Mouse (Mus musculus): ENCODE measurements around the gene Eif4g1. TPM values are rescaled to one million over a fixed set of nuclear protein-coding genes. Genes with fewer than 3 reads are reported as not detected.

The Eif4g1 gene
- total and polyA plus RNA-seq, 3 experiments = 403 to 519 (median 473) TPM

DNA sequence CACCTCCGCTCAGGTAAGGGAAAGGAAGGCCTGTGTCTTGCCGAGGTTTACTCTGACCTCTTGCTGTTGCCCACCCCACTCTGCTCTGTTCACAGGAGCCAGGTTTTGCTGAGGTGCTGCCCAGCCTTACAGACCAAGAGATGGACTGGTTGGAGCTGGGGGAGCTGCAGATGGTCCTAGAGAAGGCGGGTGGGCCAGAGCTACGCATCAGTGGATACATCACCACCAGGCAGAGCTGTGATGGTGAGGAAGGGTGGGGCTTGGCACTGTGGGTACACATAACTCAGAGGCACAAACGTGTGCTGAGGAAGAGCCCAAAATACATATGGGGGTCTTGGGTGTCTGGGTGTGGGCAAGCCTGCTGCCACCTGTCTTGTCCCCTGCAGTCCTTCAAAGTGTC lies 67.5 kb downstream of the Eif4g1 start:
- dilution Hi-C loops (cut with MboI; ENCODE audit: extremely low pct_ligation_motif_present, extremely low pct_unique_long_range_greater_than_20kb, low sequenced_read_pairs) (no loop called here), in situ Hi-C loops (cut with MboI; ENCODE audit: low pct_ligation_motif_present, low pct_unique_long_range_greater_than_20kb, low sequenced_read_pairs) (no loop called here)
- no peaks in the 10 kb centered on the region for H3K79me2 ChIP-seq (replicated peaks; ENCODE audit: control insufficient read depth, extremely low read depth, insufficient read depth, poor library complexity, severe bottlenecking)

DNA sequence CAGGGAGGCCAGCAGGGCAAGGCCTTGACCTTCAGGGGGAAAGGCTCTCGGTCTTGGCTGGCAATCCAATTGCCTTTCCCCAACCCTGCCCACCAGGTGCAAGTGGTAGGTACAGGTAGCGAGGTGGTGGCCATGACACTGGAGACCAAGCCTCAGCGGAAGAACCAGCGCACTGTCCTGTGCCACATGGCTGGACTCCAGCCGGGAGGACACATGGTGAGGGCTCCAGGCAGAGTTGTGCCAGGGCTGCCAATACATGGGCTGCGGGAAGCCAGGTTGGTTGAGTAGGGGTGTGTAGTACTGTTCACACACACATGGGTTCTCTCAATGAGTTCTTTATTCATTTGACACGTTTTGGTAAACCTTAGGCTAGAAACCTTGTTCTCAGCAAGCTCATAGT lies 68.1 kb downstream of the Eif4g1 start:
- Histone ChIP-seq H3K9ac (ENCODE audit: insufficient read depth, low read depth) (no peak overlapping the region), H3K9me3 (replicated peaks; ENCODE audit: low read length) (peaks cover 16% of the 10 kb centered on the region), H3K4me3 (replicated peaks in 1 of 3; ENCODE audit: low read depth in 2 of 3, low read length in 2 of 3, poor library complexity in 1 of 3) (no peak overlapping the region), H3K4me2 (ENCODE audit: insufficient read depth, low read depth, poor library complexity, severe bottlenecking) (no peak overlapping the region), H3K4me1 (ENCODE audit: control insufficient read depth in 1 of 2, insufficient read depth in 2 of 2) (peaks cover 0 to 5% of the 10 kb centered on the region in 2 experiments; a peak in 1 of 4 replicates), H3K27me3 (replicated peaks) (peaks cover 55% of the 10 kb centered on the region), H3K36me3 (replicated peaks in 1 of 2; ENCODE audit: control insufficient read depth in 1 of 2, insufficient read depth in 1 of 2, low read length in 1 of 2) (no peaks in the 10 kb centered on the region), H3K79me2 (replicated peaks; ENCODE audit: control insufficient read depth, extremely low read depth, insufficient read depth, poor library complexity, severe bottlenecking) (no peaks in the 10 kb centered on the region), H3K27ac (ENCODE audit: insufficient read depth, low read depth) (no peak overlapping the region)
- DNase-seq (ENCODE audit: extremely low read depth) = no peak
- dilution Hi-C loops (cut with MboI; ENCODE audit: extremely low pct_ligation_motif_present, extremely low pct_unique_long_range_greater_than_20kb, low sequenced_read_pairs) = no loop called here
- in situ Hi-C loops (cut with MboI; ENCODE audit: low pct_ligation_motif_present, low pct_unique_long_range_greater_than_20kb, low sequenced_read_pairs) = no loop called here
- TF ChIP-seq SIN3A (IDR thresholded peaks at IDR 0.05; ENCODE audit: low read length) (no peak), IRF4 (IDR thresholded peaks at IDR 0.05; ENCODE audit: low read depth, low read length) (no peak), MAFK (IDR thresholded peaks at IDR 0.05; ENCODE audit: insufficient replicate concordance, low read length) (no peak), RAD21 (IDR thresholded peaks at IDR 0.05; ENCODE audit: low read depth, low read length) (no peak), ELF1 (IDR thresholded peaks at IDR 0.05; ENCODE audit: low read depth, low read length) (no peak), TBP (conservative IDR thresholded peaks at IDR 0.05; ENCODE audit: low read depth, low read length) (no peak), HCFC1 (IDR thresholded peaks at IDR 0.05; ENCODE audit: low read depth, low read length) (no peak), NRF1 (IDR thresholded peaks at IDR 0.05; ENCODE audit: low read depth, low read length) (no peak), ZKSCAN1 (IDR thresholded peaks at IDR 0.05; ENCODE audit: borderline replicate concordance, low read depth, low read length) (no peak), CHD1 (IDR thresholded peaks at IDR 0.05; ENCODE audit: low read depth, low read length) (no peak), E2F4 (IDR thresholded peaks at IDR 0.05; ENCODE audit: insufficient replicate concordance, low read depth, low read length) (no peak), CTCF (conservative IDR thresholded peaks at IDR 0.05 in 1 of 2, IDR thresholded peaks at IDR 0.05 in 1 of 2; ENCODE audit: low read depth in 2 of 2, low read length in 2 of 2) (no peak), JUND (conservative IDR thresholded peaks at IDR 0.05; ENCODE audit: low read depth, low read length) (no peak), MAZ (IDR thresholded peaks at IDR 0.05; ENCODE audit: low read depth, low read length) (no peak), ZC3H11A (IDR thresholded peaks at IDR 0.05; ENCODE audit: low read depth, low read length) (no peak), EP300 (IDR thresholded peaks at IDR 0.05; ENCODE audit: low read length) (no peak), BHLHE40 (IDR thresholded peaks at IDR 0.05; ENCODE audit: low read depth, low read length) (no peak), CHD2 (IDR thresholded peaks at IDR 0.05; ENCODE audit: low read length) (no peak)

More for the DNA sequence above, 67.5 kb downstream of the Eif4g1 start:
- H3K36me3 ChIP-seq (replicated peaks in 1 of 2; ENCODE audit: control insufficient read depth in 1 of 2, insufficient read depth in 1 of 2, low read length in 1 of 2) = no peaks in the 10 kb centered on the region
- H3K4me3 ChIP-seq (replicated peaks in 1 of 3; ENCODE audit: low read depth in 2 of 3, low read length in 2 of 3, poor library complexity in 1 of 3) = no peak overlapping the region
- TF ChIP-seq SIN3A (IDR thresholded peaks at IDR 0.05; ENCODE audit: low read length) (no peak), CHD1 (IDR thresholded peaks at IDR 0.05; ENCODE audit: low read depth, low read length) (no peak), RCOR1 (conservative IDR thresholded peaks at IDR 0.05; ENCODE audit: low read depth, low read length) (no peak), MXI1 (IDR thresholded peaks at IDR 0.05; ENCODE audit: low read depth, low read length) (no peak), UBTF (IDR thresholded peaks at IDR 0.05; ENCODE audit: low read depth, low read length) (no peak), MAFK (IDR thresholded peaks at IDR 0.05; ENCODE audit: insufficient replicate concordance, low read length) (no peak), KAT2A (IDR thresholded peaks at IDR 0.05; ENCODE audit: insufficient replicate concordance, low read length) (no peak), TBP (conservative IDR thresholded peaks at IDR 0.05; ENCODE audit: low read depth, low read length) (no peak), ETS1 (conservative IDR thresholded peaks at IDR 0.05; ENCODE audit: low read depth, low read length) (no peak), USF2 (conservative IDR thresholded peaks at IDR 0.05; ENCODE audit: low read depth, low read length) (no peak), SMC3 (IDR thresholded peaks at IDR 0.05; ENCODE audit: low read depth, low read length) (no peak), ZKSCAN1 (IDR thresholded peaks at IDR 0.05; ENCODE audit: borderline replicate concordance, low read depth, low read length) (no peak), MYC (IDR thresholded peaks at IDR 0.05; ENCODE audit: low read depth, low read length) (no peak), ZNF384 (IDR thresholded peaks at IDR 0.05; ENCODE audit: low read depth, low read length) (no peak)
- no peak overlapping the region for H3K4me2 ChIP-seq (ENCODE audit: insufficient read depth, low read depth, poor library complexity, severe bottlenecking)
- H3K9me3 ChIP-seq (replicated peaks; ENCODE audit: low read length) = peaks cover 16% of the 10 kb centered on the region
- H3K27me3 ChIP-seq (replicated peaks) = peaks cover 53% of the 10 kb centered on the region
- H3K4me1 ChIP-seq (ENCODE audit: control insufficient read depth in 1 of 2, insufficient read depth in 2 of 2) = peaks cover under 1 to 5% of the 10 kb centered on the region in 2 experiments; a peak in 1 of 4 replicates
- no peak overlapping the region for H3K27ac ChIP-seq (ENCODE audit: insufficient read depth, low read depth)
- no peak overlapping the region for H3K9ac ChIP-seq (ENCODE audit: insufficient read depth, low read depth)
- no peak for DNase-seq (ENCODE audit: extremely low read depth)

All from CH12.LX (cell line).